Mouse (Mus musculus): ENCODE measurements around the gene Shroom3. TPM values are rescaled to one million over a fixed set of nuclear protein-coding genes. Genes with fewer than 3 reads are reported as not detected.

Shroom3 gene
- total RNA-seq, 2 experiments from 2014 or later, result not detected

DNA sequence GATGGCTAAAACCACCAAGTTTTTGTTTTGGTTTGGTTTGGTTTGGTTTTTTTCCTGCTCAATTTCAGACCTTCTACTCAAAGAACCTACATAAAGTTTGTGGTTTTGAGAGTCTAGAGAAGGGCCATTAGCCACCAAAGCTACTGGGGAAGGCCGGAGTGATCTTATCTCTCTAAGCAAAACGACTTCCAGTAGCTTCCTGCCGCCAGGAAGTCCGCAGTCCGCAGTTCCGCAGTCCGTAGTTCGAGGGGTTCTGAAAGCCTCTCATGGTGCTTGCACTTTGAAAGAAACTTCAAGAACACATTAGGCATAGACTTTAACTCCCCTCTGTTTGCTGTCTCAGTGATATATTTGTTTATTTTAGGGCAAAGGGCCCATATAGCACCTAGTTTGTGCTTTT, 159.2 kb downstream of the Shroom3 start:
- no peak for ATAC-seq (ENCODE audit: poor library complexity, severe bottlenecking)

DNA sequence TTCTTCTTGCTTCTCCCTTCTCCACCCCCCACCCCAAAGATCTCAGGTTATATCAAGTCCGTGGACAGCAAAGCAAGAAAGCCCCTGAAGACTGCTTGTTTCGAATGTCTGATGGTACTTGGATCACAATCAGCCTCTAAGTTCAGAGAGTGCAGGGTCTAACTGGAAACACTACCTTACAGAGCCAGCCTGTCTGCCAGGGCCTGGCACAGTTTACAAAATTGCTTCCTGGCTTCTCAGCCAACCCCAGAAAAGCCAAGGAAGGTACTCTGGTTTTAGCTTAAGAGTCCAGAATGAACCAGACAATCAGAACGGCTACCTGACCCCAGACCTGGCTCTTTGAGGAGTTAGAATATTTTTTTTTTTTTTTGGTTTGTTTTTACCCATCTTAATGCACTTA, 159.6 kb downstream of the Shroom3 start:
- ATAC-seq (ENCODE audit: poor library complexity, severe bottlenecking), result no peak

DNA sequence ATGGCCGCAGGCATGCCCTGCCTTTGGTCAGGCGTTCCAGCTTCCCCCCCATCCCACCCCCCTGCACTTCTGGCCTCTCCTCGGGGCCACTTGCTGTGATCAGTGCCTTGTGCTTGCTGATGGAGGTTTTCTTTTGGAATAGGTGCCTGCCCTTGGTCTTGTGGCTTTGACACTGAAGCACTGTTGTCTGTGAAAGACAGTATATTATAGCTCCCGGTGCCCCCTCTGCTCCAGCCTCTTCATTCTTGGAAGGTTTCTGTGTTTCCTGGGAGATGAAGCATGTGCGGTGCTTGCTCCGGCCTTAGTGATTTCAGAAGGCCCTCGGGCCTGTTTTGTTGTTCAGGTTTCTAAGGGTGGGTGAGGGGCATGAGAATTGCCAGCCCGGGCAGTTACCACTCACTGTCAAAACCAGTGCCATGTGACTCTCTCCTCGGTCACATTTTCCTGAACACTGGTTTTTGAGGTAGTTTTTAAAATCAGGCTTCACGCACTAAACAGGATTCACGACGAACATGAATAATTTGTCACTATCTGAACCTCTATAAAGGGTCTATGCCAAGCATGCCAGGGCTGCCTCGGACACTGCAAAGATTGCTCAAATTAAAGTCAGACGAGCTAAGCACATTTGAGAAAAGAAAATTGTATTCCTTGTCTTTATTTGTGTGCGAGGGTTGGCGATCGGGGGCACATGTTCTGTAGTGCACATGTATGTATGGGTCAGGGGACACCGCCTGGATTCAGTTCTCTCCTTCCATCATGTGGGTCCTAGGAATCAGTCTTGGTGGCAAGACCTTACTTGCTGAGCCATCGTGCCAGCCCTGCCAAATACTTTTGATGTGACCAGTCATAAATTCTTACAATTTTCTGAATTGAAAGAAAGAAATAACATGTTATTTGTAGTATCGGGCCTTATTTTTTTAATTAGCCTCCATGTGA, 160.9 kb downstream of the Shroom3 start:
- ATAC-seq (ENCODE audit: poor library complexity, severe bottlenecking), result no peak

DNA sequence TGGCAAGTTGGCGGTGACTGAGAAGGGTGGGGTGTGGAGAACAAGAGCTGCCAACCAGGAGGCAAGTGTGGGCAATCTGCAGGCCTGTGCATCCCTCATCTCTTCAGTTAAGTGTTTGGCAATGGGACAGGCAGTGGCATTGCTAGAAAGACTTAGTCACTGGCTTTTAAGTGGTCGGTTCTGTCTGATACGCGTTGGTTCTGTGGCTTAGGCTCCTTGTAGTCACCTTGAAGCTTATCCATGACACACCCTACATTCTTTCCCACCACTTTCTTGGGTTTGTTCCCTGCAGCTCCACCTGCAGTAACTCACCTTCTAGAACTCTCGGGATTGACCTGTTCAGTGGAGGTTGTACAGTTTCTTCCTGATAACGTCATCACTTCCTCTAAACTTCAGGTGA, 166.5 kb downstream of the Shroom3 start:
- ATAC-seq (ENCODE audit: poor library complexity, severe bottlenecking), result no peak

DNA sequence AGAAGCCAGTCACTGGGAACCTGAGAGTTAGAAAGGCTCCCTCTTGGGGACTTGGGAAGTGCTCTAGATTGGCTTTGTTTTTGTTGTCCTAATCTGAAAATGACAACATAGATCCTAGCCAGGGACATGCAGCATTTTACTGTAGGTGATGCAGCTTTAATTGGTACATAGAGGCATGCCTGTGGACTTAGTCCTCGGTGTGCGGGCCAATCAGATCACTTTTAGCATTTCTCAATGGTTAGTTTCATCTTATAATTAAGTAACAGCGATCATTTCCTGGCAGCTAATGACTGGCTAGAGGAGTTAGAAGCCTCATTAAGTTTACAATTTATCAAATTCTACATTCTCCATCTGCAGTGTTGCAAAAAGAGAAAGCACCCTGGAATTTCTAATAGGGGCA, 167.7 kb downstream of the Shroom3 start:
- ATAC-seq (ENCODE audit: poor library complexity, severe bottlenecking), result no peak

DNA sequence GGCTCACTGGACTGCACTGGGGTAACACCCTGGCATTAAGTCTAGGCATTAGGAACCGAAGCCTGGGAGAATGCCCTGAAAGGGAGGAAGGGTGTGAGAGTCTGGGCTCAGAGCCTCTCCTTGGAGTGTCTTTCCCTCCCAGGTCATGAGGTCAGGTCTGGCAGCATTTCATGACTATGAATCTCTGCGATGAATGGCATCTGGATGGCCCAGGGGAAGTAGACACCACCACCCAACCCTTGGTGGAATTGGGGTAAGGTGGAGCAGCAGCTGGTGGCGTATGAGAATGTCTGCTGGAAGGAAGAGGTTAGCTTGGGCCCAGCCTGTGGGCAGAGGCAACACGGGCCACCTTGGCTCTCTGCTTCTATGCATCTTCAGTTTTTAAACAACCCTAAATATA, 171.7 kb downstream of the Shroom3 start:
- ATAC-seq (ENCODE audit: poor library complexity, severe bottlenecking), result no peak

DNA sequence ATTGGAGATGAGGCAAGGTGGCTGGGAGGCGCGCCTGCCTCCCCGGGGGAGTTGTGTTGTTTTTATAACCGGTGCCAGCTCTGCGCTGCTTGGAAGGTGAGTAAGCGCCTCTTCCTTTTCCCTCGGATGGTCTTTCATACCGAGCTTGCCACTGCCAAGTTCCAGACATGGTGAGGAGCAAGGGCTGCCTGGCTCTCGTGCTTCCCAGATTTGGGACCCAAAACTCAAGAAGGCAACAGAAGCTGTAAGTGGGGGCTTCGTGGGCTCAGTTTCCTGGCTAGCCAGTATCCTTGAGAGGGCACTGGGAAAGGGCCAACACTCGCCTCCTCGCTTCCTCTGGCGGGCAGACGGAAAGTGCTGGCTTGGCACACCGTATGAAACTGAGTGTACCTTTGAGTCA, 173.1 kb downstream of the Shroom3 start:
- no peak for ATAC-seq (ENCODE audit: poor library complexity, severe bottlenecking)

DNA sequence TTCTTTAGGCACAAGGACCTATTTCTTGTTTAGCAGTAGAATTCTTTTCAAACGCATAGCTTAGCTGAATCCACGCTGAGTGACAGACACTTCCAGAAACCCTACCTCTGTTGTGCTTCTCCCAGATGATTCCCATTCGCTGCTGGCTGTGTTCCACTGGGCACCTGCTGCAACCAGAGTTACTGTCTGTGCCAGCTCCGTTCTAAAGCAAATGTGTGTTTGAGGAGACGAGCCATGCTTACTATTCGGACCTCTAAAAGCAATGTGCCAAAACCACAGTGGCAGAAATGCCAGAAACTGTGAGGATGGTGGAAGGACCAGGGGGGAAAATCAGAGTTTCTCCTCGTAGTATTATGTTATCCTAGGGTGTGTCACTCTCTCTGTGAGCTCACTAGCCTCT, 173.9 kb downstream of the Shroom3 start:
- ATAC-seq (ENCODE audit: poor library complexity, severe bottlenecking), result no peak

DNA sequence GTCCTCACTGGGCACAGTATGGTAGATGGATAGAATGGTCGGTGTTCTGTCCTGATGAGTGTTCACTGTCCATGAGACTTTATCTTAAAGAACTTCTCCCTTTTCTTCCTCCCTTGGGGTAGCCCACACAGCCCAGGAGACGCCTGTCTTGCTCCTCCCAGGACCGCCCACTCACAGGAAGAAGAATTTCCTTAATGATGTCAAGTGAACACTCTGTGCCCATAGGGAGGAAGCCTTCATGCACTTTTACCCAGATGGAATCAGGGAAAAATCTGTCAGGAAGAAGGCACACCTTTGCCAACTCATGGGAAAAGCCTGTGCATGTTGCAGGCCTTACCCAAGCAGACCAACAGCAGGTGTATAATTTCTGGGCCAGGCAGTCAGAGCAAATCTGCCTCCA, 174.9 kb downstream of the Shroom3 start:
- no peak for ATAC-seq (ENCODE audit: poor library complexity, severe bottlenecking)

DNA sequence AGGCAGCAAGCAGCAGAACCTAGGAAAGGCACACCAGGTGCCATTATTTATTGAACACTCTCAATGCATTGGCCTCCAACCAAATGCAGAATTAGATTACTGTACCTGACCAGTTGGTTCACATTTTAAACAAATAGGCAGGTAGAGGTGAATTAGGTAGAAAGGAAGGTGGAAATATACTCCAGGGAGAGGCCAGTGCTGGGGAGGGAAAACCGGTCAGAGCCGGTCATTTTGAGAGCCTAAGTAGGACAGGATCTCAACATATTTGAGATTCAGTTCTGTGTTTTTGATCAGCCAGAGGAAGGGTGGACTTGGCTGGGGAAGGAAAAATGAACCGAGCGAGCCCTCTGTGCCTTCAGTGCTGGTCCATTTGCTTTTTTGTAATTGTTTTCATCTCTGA, 175.3 kb downstream of the Shroom3 start:
- no peak for ATAC-seq (ENCODE audit: poor library complexity, severe bottlenecking)

DNA sequence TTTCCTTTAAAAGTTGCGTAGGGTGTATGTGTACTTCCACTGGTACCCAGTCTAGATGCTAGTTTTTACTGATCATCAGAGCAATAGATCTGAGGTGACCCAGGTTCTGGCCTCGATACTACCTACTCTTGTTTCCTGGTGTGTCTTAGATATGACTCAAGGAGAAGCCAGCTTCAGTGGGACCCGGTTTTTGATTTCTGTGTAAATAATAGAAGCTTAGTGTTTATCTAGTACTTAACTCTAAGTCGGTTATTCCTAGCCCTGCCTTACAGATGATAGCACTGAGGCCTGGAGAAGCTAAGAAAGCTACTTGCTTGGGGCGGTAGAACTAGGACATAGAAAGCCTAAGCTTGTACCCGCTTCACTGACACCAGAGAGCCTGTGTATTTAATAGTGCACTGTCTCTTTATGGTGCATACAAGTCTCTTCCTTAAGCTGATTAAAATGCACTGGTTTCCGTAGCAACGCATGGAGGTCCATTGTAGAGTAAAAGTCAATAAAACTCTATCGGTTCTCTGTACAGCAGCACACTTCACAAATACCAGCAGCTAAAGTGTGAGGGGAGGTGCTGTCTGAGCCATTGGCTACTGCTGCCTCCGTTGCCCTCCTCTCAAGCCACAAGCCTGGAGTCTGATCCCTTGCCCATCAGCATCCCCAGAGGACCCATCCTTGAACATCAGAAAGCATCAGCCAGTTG, 178.3 kb downstream of the Shroom3 start:
- no peak for ATAC-seq (ENCODE audit: poor library complexity, severe bottlenecking)

DNA sequence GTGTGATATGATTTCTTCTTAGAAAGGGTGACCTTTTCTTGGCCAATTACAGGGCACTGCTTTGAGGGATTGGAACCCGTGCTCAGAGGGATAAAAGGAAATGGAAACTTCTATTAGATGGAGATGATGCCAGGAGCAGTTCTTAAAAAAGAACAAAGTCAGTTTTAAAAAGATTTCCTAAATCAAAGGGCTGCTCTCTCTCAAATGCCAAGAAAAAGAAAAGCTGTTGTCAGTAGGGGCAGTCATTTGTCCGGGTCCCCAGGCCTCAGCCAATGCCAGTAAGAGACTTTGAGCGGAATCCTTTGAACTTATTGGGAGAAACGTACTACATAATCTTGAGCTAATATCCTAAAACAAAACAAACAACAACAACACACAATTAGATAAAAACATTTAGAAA, 181.9 kb downstream of the Shroom3 start:
- ATAC-seq (ENCODE audit: poor library complexity, severe bottlenecking), result no peak

DNA sequence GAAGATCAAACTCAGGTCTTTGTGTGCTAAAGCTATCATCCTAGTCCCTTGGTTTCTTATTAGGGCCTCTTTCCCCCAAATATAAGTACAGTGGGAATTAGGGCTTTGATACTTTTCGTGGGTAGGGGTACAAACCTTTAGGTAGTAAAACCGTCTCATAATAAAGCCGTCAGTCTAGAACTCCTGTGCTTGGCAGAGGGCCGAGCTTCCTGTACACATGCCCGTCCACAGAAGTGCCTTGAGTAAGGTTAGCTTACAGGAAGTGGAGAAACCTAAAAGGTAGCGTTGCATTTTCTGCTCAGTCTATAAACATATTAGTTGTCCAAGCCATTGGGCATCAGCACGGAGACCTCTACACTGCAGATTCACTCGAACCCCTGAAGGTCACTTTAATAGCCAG, 183.3 kb downstream of the Shroom3 start:
- ATAC-seq (ENCODE audit: poor library complexity, severe bottlenecking), result no peak

DNA sequence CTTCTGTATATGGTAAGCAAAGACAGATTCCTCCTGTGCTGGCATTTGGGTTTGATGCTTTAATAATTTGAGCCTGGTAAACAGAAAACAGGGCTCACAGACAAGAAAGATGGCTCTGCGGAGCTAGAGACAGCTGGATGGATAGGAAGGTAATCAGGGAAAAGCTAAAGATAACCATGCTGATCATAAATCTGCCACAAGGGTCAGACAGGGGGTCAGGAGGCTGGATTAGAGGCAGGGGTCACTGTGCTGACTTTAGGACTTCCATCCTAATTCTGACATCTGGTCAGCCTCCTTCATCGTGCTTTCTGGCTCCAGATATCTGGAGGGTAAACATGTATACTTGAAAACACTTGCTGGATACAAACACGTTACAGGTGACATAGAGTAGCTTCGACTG, 184.0 kb downstream of the Shroom3 start:
- ATAC-seq (ENCODE audit: poor library complexity, severe bottlenecking), result no peak

DNA sequence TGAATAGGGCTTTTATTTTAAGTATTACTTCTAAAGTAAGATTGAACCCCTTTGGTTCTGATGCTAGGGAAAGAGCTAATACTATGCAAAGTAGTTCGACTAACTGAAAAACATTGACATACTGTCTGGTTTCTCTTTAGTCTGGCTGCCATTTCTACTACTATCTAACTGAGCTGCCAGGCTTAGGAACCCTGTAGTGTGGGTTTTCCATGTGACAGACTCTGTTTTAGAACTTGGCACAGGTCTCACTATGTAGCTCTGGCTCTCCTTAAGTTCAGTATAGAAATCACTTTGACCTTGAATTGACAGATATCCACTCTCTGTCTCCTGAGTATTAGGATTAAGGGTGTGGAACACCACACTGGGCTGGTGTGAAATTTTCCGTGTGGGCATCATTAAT, 185.0 kb downstream of the Shroom3 start:
- ATAC-seq (ENCODE audit: poor library complexity, severe bottlenecking), result no peak

DNA sequence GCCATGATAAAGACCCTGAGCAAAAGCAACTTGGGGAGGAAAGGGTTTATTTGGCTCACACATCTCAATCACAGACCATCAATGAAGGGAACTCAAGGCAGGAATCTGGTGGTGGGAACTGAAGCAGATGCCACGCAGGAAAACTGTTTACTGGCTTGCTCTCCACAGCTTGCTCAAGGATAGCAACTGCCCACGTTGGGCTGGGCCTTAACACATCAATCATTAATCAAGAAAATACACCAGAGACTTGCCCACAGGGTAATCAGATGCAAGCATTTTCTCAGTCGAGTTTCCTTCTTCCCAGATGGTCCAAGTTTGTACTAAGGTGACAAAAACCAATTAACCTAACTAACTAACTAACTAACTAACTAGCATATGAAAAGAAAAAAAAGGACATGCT, 187.8 kb downstream of the Shroom3 start:
- ATAC-seq (ENCODE audit: poor library complexity, severe bottlenecking), result no peak

DNA sequence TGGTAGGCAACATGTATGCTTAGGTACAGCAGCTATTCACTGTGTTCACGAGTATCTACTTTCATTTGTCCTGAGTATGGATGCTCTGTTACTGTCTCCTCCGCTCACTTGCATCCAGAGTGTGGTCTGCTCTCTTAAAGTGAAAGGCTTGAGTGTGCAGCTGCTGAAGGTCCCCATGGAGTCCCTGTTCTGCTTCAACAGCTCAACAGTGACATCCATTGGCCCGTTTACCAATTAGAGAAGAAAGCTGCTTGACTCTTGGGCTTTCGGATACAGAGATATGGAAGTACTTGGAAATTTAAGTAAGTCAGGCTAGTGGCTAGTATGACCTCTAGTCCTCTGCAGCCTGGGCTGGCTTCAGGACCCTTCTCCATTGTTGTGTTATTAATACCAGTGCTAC, 188.9 kb downstream of the Shroom3 start:
- ATAC-seq (ENCODE audit: poor library complexity, severe bottlenecking), result no peak

DNA sequence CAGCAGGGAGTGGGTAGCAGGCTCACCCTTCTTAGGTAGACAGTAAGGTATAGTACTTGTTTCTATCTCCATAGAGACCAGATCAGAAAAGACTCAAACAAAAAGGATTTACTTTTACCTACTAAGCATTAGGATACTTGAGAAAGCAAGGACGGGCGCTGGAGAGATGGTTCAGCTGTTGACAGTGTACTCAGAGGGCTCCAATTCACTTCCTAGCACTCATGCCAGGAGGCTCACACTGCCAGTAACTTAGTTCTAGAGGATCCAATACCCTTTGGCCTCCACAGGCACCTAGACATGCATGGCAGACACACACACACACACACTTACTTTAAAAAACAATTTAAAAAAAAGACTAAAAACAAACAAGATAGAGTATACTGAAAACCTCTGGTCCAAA, 189.8 kb downstream of the Shroom3 start:
- ATAC-seq (ENCODE audit: poor library complexity, severe bottlenecking), result no peak

DNA sequence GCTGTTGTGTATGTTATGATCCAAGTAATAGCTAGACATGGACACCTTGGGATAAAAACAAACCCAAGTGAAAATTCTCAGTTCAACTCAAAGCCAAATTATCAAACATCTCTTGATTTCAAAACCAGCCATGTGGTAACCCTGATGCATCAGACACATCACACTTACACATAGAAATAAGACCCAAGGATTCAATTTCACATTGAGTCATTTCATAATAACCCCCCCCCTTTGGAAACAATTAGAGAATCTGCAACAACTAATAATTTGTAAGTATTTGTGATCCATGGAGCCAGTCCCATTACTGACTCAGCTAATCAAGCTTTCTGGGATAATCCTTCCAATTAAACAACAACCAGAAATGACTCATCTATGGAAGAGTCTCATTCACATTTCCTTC, 190.3 kb downstream of the Shroom3 start:
- no peak for ATAC-seq (ENCODE audit: poor library complexity, severe bottlenecking)

DNA sequence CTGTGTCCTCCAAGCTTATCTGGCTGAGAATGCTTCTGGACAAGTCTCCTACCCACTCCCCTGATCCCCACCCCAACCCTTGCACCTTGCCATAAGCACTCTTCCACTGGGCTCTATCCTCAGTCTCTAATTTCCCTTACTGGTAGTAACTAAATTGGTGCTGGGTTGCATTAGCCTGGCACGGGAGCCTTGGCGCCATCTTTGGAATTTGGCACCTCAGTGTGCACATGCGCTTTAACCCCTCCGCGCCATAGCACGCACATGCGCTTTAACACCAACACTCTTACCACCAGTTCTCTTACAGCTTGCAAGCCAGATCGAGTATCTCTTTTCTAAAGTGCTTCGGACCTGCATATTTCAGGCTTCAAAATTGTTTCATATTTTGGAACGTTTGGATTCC, 192.6 kb downstream of the Shroom3 start:
- ATAC-seq (ENCODE audit: poor library complexity, severe bottlenecking), result no peak

DNA sequence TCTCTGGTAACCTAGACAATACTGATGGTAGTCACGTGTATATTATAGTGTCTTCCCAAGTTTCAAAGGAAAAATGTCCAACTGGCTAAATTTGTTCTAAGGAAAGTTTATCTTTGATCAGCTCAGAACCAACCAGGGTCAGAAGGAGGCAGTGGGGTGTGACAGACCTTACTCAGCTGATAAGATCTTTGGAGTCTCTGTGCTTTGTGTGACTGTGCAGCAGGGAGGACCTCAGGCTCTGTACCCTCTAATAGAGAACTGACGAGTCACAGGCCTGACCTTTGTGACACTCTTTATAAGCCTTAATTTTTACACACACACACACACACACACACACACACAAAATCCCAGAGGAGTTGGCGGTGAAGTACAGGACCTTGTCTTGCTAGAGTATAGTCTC, 193.9 kb downstream of the Shroom3 start:
- ATAC-seq (ENCODE audit: poor library complexity, severe bottlenecking), result no peak

DNA sequence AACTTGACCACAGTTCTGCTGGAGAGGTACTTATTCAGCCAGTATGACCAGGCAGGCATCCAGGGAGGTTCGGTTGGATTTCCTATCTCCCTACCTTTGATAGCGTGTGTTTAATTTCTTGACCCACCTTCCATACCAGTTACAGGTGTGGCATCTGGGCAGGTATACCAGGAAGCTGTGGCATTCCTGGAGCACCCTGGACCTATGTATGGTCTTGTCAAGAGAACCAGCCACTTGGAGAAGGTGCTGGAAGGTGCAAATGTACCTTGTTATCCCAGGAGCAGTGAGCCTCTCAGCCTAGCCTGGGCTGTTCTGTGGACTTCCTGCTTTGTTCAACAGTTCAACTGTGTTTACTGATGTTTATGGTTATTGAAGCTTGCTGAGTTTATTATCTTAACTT, 197.2 kb downstream of the Shroom3 start:
- ATAC-seq (ENCODE audit: poor library complexity, severe bottlenecking), result no peak

All from megakaryocyte, adult 5-6 weeks (primary cell).